Mouse (Mus musculus) testis, postnatal 10 days (tissue): Measurements from ENCODE around the gene Rnf114.

Experiments used
- DNase-seq: peaks from one replicate; pipeline ENCODE4 v3.0.0; 2021; ENCODE audit warnings: low spot score

Rnf114 gene

GRCm38 (mm10) chr2:167474218-167474617, 18.2 kb upstream of the Rnf114 start:
- DNase-seq, result no peak

- DNase-seq, result no peak
Observed at GRCm38 (mm10) chr2:167475596-167475995, 16.8 kb upstream of the Rnf114 start.

GRCm38 (mm10) chr2:167476200-167476688, 16.2 kb upstream of the Rnf114 start:
- DNase-seq, result peak; percentile 90

DNA sequence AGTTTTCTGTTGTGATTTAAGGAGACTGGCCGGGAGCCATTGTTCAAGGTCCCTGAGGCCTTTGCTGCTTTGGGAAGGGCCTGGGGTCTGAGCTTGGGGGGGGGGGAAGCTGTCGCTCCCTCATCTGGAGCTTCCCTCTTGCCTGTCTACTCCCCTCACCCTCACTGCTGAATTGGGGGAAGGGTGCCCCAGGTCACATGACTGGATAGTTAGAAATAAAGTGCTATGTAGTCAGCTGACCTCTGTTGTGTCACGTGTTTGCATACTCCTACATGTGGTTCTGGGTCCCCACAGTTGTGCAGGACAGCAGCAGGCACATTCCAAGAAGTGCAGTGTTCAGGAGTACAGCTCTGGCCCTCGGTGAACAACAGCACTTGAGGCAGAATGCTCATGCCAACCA, 15.7 kb upstream of the Rnf114 start:
- no peak for DNase-seq

DNA sequence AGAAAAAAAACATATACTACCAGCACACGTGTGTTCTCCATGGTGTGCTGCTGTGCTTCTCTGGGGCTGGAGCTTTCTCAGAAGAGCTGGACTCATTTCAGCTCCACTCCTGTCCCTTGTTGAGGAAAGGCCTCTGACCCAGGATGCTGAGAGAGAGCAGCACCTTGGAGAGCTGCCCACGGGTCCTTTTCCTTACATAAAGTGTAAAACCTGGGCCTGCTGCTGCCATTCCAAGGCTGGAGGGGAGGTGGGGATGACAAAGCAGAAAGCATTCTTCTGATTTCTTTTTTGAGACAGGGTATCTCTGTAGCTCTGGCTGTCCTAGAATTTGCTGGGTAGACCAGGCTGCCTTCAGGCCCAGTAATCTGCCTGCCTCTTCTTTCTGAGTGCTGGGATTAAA, 14.3 kb upstream of the Rnf114 start:
- DNase-seq, result no peak

DNA sequence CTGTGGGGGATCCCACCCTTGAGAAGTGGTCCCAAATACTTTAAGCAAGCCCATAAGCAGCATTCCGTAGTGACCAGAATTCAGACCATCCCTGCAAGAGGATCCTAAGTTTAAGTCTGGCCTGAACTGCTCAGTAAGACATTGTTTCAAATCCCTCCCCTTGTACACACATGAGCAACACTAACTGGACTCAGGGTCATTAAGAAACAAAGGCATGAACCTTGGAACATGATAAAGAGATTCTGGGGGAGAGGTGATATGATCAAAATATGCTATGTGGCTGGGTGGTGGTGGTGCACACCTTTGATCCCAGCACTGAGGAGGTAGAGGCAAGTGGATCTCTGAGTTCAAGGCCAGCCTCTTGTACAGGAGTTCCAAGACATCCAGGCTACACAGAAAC, 12.9 kb upstream of the Rnf114 start:
- DNase-seq, result no peak

DNA sequence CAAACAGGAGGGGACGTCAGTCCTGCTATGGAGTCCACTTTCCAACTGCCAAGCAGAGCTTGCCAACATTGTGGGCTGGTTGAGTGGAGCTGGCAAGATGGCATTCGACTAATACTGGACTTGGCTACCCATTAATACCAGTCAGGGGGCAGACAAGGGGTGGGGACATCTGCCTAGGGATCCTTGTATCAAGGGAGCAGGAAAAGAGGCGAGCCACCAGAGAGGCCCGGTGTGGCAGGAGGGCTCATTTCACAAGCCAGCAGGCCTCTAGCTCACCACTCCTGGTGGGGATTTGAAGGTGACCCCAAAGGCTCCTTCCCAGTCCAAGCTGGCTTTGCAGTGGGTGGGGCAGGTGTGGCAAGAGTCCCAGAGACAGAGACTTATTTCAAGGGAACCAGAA, 9.8 kb upstream of the Rnf114 start:
- no peak for DNase-seq

DNA sequence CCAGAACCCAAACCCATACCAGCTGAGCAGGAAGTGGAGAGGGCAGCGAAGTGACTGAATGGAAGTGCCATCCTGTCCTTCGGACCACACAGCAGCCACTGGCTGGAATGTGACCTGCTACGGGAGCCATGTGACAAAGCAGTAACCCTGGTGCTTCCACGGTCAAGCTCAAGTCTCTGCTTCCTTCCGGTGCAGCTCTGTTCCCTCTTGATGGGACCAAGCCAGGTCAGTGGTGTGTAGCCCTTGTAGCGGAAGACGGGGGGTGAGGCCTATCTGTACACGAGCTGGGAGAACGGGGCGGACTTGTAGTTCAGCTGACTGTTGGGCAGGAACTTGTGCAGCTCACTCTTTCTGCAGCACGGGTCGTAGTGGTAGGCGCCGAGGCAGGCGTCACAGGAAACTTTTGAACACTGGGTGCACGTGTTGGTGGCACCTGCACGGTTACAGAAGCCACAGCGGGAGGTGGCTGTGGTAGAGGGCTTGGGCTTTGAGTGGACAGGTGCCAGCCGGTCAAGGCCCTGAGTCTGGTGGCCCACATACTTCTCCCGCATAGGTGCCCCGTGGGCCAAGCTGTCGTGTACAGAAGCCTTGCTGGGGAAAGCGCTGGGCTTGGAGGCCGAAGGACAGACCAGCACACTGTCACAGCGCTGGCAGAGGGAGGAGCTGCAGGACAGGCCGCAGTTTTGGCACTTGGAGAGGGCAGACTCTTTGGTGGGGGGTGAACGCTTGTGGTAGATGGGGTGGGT, 9.2 kb upstream of the Rnf114 start:
- no peak for DNase-seq

- no peak for DNase-seq
Observed at GRCm38 (mm10) chr2:167483827-167484410, 8.5 kb upstream of the Rnf114 start.

- no peak for DNase-seq
Observed at GRCm38 (mm10) chr2:167484932-167485331, 7.5 kb upstream of the Rnf114 start.

GRCm38 (mm10) chr2:167485501-167486377, 6.7 kb upstream of the Rnf114 start:
- peak; percentile 60 for DNase-seq

DNA sequence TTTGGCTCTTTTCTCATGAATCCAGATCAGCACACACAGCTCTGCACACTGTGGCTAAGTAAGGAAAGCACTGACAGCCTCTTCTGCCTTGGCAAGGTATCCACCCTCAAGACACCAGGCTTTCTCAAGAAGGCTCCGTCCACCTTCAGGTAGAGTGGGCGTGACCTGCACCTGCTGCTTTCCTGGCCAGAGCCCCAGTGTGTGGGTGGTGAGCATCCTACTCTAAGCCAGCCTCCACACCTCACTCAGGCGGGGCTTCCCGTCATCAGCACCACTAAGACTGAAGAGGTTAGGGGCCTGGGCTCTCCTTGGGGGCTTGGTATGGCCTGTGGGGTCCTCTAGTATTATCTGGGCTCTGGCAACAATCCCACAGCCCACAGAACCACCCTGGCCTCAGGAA, 5.9 kb upstream of the Rnf114 start:
- no peak for DNase-seq

DNA sequence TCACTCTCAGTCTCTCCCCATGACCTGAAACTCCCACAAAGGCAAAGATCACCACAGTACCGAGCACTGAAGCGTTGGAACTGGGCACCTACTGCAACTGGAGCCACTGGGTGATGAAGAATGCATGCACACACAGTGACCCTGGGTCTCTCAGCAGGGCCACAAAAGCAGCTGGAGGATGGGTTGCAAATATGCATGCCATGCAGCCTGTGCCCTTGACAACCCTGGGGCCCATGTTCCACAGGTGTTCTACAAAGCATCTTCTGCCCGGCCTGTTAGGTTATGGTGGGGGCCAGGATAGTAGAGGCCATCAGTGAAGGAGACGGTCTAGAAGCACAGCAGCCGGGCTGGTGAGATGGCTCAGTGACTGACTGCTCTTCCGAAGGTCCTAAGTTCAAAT, 4.9 kb upstream of the Rnf114 start:
- DNase-seq, result no peak

DNA sequence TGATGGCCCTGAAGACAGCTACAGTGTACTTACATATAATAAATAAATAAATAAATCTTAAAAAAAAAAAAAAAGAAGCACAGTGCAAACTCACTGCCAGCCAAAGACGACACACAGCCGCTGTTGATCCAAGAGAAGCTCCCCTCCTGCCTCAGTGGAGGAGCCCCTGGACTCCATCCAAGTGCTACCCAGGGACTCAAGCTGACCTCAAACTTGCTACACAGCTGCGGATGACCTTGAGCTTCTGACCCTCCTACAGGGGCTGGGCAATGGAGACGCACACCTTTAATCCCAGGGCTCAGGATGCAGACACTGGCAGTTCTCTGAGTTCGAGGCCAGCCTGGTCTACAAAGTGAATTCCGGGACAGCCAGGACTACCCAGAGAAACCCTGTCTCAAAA, 4.5 kb upstream of the Rnf114 start:
- DNase-seq, result peak; percentile 66

DNA sequence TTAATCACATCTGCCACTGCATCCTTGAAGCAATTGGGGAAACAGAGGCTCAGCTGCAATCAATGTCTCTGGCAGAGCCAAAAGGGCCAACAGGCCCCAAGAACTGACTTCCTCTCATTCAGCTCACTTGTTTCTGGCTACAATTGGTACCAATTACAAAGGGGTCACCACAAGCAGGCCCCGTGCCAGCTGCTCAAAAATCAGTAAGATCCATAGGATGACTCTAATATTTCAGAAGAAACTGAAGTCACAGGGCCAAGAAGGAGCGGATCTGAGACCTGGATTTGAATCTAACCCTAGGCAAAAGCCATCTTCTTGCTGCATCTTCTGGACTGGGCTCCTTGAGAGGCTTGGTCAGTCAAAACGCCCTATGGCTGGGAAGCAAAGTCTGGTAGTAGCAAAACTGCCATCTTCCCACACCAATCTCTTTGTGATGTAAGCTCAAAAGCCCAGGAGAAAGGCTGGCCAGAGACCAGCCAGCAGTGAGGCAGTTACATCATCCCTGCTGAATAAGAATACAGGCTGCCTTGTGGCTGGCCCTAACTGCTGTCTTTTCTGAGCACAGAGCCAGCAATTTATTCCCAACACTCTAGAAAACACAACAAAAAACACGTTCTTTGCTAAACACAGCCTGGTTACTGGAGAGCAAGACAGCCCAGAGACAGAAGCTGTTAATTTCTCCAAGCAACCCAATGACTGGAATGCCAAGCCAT, 1.5 kb upstream of the Rnf114 start:
- DNase-seq, result no peak

- DNase-seq, result peak; percentile 94
Observed at GRCm38 (mm10) chr2:167492713-167493636, 530 bp downstream of the Rnf114 start, which contains the start of gene Spata2. Gene Spata2 (minus strand): TSS chr2:167492887.

- no peak for DNase-seq
Observed at GRCm38 (mm10) chr2:167496437-167496836, 4.0 kb downstream of the Rnf114 start.

GRCm38 (mm10) chr2:167497272-167497671, 4.8 kb downstream of the Rnf114 start:
- peak; percentile 58 for DNase-seq

DNA sequence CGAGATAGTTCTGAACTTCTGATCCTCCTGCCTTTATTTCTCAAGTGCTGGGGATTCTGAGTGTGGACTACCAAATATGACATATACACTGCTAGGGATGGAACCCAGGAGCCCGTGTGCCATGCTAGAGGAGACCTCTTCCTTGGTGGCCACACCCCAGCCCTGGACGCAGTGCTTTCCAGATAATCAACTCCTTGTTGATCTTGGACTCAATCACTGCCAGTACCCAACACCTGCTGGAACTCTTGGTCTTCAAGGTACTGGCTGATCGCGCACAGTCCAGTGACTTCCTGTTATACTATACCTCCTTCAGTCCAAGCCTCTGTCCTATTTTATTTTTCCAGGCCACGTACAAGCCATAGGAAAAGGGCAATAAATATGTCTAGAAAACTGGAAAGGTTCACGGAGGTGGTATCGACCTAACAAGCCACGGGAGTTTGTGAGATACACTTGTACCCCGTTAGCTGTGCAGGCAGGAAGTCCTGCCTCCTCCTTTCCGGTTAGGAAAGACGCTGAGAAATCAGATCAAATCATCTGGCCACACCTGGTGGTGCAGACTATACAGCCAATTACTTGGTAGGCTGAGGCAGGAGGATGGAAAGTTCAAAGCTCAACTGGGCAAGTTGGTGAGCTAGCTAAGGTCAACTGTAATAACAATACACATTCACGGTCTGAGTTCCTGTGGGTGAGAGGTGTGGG, 10.3 kb downstream of the Rnf114 start:
- no peak for DNase-seq

- DNase-seq, result peak; percentile 96
Observed at GRCm38 (mm10) chr2:167503253-167503895, 10.9 kb downstream of the Rnf114 start.
